Mouse (Mus musculus) gastrocnemius, adult 8-10 months (tissue): ENCODE data around the gene Zfp958. TPM values are rescaled to one million over a fixed set of nuclear protein-coding genes. Genes with fewer than 3 reads are reported as not detected.
"Not testable (repeated sequence)": the region's sequence is repeated elsewhere in the genome, so short reads cannot be mapped to it uniquely, and the experiment has no call there.

Experiments used
- DNase-seq, 2 experiments: peaks; one replicate each; pipeline ENCODE4 v3.0.0; 2022; ENCODE audit warnings: low spot score in 2 of 2
- total RNA-seq, 4 experiments: library from RNA; stranded (reverse); gene quantifications; 2 replicates each; pipeline ENCODE4 v1.2.4; 2022

The Zfp958 gene
- total RNA-seq = 10 to 100 TPM in 2 of 4 experiments, 1 to 10 TPM in 2; 9.5 to 14.4 (median 10.3) TPM

DNA sequence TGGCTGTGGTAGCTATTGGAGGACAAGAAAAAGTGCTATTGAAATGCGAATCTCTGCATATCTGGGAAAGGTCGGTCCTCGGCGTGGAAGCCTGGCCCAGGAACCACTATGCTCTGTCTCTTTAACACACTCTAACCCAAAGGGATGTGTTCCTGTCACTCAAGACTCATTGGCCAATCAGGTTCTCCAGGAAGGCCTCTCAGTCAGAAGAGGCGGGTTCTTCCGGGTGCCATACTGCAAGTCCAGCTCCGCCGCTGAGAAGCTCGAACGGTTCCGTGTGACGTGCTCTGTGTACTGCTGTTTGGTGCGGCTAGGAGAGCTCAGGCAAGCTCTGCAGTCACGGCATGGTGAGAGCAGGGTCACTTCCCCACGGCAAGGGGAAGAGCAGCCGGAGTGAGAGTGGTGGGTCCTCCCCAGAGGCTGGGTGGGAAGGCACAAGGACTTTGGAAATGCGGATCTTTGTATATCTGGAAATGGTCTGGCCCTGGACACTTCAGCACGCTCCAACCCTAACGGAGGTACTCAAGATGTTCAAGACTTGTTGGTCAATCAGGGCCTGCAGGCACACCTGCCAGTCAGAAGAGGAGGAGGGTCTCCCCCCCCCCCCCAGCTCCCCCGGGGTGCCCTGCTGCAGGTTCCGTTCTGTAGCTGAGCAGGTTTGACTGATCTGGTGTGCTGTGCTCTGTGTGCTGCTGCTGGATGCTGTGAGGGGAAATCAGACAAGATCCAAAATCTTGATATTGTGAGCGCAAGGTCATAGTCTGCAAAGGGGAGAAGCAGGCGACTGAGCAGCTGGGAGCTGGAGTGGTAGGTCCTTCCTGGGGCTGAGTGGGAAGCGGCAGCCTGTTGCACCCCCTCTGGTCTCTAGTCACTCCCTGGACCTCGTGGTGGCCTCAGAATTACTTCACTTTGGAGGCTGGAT lies at the start of gene Zfp958:
TSS of gene Zfp958 (plus strand) at position 236 of the 922 bp plus-strand sequence.
- peak; percentile 89 to 91 for DNase-seq

DNA sequence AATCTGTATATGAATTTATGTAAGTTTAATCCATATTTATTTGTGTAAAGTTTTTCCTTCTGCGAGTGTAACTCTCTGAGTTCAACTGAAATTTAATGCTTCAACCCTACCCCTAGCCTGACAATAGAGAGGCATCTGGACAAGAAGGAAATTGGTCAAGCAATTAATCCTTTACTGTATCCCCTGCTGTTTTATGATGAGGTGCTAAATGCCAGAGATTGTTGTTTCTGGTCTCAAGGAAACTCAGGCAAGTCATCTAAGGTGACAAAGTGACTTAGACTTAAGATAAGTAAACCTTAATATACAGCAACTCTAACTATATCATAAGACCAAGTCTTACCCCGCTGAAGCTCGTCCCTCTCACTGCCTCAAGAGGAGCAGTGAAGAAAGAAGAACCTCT lies 31.0 kb upstream of the Zfp958 start:
- no peak for DNase-seq

DNA sequence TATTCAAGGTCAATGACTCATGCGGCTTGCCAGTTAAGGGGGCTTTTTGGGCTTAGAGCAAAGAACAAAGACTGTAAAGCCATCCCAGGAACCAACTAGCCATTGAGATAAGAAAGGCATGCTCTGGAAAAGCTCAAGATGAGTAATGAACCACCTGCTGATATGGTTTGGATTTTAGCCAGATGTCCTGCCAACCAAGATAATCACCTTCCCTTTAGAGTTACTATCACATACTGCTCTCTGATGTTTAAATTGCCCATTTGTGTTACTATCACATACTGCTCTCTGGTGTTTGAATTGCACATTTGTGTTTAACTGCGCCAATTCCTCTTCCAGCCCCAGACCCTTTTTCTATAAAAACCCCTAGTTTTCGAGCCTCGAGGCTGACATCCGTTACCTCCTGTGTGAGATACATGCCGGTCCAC lies 30.2 kb upstream of the Zfp958 start:
- DNase-seq = no peak

DNA sequence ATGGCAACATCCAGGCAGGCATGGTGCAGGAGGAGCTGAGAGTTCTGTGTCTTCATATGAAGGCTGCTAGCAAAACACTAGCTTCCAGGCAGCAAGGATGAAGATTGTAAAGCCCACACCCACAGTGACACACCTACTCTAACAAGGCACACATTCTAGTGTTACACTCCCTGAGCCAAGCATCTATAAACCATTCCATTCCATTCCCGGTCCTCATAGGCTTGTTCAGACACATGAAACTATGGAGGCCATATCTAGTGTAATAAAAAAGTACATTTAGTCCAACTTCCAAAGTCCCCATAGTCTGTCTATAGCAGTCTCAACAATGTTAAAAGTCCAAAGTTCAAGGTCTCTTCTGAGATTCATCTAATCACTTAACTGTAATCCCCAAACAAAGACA lies 28.3 kb upstream of the Zfp958 start:
- no peak for DNase-seq

DNA sequence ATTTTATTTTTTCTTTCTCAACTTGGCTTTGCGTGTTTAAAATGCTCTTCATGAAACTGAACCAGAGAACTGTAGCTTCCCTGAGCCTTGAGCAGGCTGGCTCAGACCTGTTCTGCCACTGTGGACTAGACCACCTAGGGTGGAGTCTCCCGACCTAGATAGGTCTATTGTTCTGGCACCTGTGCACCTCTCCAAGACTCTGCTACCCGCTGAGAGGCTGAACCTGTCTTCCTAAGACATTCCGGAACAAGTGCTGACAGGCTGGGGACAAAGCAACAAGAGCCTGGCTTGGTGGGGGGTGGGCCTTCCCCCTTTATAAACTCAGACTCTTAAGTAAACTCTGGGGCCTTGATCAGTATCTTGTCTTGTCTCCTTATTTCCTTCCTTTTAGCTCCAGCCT lies 26.6 kb upstream of the Zfp958 start:
- no peak for DNase-seq

DNA sequence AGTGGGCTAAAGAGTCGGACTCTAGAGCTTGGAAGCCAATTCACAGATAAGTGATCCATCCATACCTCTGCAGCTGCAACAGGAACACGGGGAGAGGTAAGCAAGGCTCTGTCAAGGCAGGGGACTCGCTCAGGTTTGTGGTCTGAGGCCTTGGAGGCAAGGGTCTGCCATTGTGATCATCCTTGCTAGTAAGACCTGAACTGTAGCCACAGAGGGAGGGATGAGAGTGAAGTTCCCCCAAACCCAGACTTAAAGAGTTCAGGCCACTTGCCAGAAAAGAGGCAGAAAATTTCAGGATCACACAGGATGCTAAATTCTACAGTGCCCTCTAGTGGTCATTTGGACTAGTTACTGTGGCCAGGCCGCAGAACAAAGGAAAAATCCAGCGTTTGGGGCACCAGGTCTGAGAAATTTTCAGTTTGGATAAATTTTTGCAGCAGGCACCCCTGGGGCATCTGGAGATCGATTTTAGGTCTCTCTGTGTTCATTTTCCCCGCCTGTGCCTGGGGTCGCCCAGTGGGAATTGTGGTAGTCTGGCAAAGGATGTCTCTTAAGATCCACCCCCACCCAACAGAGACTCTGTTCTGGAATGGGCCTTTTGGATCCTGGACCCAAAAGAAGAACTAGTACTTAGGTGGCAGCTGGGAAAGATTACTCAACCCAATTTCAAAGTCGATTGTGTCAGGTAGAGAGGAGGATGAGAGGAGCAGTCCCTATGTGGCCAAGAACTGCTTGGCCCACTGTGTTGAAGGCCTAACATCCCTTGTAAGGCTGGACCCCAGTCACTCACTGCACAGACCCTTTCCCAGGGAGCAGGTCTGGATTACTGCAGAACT lies 24.6 kb upstream of the Zfp958 start:
- DNase-seq = peak in 1 of 2 experiments; percentile 3

DNA sequence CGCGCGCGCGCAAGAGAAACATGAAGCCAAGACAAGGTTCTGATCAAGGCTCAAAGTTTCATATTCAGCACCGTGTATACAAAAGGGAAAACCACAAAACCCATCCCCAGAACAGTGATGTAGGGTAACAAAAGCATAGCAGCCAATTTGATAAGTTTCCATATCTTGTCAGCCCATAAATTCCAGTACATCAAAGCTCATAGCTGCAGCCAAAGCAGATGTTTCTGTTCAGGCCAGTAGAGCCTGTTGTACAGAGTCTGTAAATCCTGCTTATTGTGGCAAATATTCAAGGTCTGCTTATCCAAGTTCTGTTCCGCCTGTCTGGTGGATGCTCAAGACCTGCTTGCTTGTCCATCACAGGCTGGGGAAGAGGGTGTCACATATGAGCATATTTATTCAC lies 4.1 kb upstream of the Zfp958 start:
- DNase-seq = no peak

DNA sequence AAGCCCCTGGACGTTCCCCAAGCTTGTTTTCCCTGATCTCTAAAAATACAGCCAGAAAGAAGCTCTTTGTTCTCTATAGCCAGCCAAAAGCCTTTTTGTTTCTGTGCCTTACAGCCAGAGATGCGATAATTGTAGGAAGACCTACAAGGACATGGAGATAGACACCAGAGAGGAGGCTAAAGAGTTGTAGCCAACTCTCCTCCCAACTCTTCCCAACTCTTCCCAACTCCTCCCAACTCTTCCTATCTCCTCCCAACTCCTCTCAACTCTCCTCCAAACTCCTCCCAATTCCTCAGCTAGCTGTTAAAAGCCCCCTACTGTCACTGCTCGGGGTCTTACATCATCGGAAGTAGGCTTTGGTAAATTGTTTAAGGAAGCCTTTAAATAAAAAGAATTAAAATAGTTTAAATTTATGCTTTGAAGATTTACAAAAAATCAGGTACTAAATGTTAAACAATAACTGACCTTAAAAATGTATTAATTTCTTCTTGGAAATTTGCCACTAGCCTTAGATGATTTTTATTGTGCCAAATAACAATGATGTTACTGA lies 1.3 kb upstream of the Zfp958 start:
- DNase-seq = not testable (repeated sequence)

DNA sequence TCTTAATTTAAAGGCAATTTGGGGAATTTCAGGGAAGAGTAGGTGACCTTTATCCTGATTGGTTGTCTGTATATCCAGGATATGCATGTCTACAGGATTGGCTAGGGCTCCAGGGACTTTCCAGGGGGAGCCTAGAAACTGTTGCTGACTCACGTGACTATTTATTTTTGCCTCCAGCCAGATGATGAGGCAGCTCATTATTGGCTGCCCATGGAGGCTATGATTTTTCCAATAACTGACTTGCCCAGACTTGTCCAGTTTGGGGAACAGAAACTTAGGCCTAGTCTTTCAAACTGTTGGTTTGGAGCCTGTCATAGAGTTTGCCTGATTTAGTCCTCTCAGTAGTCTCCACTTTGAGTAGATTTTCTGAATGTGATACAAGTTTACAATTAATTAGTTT lies 14.4 kb downstream of the Zfp958 start:
- DNase-seq = no peak

DNA sequence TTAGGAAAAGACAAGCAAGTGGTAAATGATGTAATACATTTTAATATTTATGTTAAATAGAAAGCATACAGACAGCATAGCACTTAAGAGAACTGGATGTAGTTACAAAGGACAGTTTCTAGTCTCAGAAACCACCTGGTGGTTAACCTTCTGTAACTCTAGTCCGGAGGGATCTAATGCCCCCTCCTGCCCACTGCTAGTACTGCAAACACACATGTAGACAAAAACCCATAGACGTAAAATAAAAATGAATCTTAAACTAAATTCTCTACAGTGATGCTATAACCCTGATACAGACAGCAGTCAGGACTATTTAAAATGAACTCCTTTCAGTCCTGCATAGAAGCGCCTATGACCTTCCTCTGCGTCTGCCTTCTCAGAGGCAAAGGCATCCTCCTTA lies 24.1 kb downstream of the Zfp958 start:
- no peak for DNase-seq

DNA sequence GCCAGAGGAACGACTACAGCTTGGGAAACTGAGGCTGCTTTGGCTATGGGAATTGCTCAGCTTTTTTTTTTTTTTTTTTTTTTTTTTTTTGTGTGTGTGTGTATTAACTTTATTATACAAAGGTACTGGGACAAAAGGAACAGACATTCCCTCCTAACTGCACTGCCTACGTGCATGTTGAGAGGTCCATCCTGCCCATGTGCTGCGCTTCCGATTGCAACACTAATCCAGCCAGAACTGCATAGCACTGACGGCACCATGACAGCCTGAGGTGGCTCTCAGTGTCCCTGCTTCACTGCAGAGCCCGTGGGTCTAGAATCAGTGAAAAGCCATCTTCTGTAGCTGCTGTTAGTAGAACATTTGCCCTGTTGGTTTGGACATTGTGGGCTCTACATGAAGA lies 30.0 kb downstream of the Zfp958 start:
- not testable (repeated sequence) for DNase-seq

DNA sequence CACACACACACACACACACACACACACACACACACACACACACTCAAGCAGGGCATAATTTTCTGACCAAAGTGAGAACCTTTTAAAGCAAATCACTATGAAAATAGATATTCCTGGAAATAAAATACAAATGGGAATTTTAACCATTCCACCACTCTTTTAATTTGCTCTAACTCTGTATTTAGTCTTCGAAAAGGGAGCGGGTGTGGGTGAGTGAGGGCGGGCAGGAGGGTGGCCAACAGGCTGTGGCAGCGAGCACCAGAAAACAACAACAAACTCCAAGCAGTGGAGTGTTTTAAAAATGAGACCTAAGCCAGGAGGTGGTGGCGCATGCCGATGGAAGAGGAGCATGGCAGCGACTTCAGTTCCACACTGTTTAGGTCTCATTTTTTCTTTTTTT lies 43.6 kb downstream of the Zfp958 start:
- DNase-seq = no peak

DNA sequence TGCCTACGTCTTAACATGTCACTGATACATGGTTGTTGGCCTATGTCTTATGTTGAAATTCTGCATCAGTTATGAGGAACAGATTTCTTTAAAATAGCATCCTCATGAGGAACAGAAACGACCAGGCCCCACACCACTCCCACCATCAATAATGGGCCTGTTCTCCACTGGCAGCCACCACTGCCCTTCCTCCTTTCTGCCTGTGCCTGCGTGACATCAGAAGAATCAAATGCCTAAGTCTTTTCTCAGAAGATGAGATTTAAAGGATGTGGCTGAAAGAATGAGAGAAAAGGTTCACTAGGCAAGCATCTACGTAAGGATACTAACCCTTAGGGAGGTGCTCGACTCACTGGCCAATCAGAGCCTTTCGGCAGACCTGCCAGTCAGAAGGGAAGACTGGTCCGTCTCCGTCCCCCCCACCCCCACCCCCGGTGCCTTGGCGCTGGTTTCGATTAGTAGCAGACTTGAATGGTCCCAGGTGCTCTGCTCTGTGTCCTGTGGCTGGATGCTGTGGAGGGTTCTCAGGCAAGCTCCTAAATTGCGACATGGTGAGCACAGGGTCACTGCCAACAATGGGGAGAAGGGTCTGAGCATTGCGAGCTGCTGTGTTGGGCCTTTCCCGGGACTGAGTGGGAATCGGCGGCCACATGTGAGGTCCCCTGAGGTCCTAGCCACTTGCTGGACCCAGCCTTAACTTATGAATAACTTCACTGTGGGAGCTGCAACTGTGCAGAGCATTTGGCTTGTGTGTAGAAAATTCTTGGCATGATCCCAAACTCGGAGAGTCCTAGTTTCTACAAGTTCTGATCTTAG lies 62.4 kb downstream of the Zfp958 start:
- no peak for DNase-seq

DNA sequence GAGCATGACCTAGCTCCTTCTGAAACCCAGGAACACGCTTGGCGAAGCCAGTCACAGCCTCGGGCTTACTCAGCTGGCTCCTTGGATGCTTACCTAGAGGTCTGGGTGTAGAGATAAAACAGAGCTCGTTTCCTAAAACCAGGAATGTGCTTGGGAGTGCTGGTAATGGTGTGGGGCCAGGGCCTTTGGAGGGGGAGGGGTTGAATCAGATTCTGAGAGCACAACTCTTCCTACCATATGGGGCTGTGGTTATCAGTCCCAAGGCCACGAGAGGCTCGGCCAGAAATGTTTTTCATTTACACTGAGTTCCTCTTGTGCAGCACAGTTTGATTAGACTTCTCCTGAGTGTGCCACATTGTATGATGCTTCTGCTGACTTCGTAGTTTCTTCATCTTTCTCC lies 63.6 kb downstream of the Zfp958 start:
- DNase-seq = no peak

DNA sequence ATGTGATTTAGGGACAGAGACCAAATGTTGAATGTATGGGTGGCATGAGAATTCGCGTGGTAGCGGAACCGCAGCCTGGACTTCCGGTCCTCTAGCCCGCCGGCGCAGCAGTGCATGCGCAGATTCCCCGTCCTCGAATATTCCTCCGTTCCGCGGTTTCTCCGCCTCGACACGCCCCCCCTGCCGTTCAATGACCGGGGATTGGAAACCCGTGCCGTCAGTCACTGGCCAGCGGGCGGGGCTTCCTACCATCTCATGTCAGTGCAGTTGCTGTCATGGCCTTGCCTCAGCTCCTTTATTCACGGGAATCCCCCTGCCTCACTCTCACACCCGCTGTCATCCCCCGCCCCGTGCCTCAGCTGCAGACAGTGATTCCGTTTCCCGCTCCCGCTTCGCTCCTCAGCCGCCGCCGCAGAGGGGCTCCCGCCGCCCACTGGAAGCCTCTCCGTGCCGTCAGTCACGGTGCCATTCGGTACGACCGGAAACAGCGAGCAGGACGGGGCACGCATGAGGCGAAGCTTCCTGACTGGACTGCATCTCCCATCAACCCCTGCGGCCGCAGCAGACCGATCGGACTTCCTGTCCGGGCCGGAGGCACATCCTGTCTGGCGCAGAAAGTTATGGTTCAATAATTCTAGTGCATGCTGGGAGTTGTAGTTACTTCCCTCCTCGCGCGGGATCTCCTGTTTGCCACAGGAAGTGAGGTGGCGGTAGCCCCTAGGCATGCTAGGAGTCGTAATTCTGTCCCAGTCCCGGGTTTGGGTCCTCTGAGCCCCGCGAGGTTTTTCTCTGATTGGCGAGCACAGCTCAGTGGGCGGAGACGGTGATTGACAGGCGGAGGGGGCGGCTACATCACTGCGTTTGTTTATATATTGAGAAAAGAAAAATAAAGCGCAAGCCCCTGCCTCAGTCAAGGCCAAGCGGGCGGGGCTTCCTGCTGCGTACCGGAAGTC lies 64.6 kb downstream of the Zfp958 start:
- DNase-seq = peak; percentile 90 to 94

DNA sequence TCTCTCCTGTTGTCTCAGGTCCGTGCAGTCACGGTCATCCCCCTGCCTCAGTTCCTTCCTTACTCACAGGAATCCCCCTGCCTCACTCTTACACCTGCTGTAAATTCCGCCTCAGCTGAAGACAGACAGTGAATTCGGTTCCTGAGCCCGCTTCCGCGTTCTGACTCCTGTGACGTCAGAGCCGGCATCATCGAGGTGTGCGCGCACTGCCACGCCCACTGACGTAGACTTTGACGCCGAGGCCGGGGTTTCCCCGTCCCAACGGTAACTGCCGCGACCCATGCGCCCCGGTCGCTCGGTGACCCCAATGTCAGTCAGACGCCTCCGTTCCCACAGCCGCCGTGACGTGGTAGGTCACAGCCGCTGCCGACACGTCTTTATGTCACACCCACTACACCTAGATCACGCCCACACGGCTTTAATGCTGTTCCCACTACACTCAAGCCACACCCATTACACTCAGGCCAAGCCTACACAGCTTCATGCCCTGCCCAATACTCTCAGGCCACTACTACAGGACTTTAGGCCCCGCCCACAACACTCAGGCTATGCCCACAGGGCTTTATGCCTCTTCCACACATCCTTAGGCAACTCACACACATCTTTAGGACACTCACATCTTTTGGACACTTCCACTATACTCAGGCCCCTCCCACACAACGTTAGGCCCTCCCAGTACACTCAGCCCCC lies 65.4 kb downstream of the Zfp958 start:
- DNase-seq = peak in 1 of 2 experiments; percentile 79

DNA sequence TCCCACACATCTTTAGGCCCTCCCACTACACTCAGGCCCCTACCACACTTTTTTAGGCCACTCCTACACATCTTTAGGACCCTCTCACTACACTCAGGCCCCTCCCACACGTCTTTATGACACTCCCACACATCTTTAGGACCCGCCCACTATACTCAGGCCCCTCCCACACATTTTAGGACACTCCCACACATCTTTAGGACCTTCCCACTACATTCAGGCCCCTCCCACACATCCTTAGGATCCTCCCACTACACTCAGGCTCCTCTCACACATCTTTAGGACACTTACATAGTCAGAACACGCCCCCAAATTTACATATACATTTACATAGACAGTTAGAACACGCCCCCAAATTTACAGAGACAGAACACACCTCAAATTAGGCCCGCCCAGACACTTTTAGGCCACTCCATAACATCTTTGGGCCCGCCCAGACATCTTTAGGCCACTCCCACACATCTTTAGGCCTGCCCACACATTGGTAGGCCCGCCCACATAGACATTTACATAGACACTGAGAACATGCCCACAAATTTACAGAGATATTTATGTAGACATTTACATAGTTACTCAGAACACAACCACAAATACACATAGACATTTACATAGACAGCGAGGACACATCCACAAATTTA lies 66.1 kb downstream of the Zfp958 start:
- no peak for DNase-seq

DNA sequence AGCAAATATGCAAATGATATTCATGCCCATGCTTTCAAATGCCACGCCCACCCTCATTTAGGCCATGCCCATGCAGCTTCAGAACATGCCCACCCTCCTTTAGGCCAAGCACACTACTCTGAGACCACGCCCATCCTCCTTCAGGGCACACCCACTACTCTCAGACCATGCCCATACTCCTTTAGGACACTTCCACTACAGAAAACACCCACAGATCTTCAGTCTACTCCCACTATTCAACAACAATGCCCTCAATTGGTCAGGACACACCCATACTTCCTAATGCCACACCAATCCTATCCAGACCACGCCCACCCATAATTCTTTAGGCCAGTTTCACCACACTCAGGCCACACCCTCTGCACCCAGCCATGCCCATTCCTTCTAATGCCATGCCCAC lies 66.8 kb downstream of the Zfp958 start:
- DNase-seq = no peak
